Mouse (Mus musculus) ovary, adult 18-20 months (tissue): ENCODE measurements around the gene 6820408C15Rik.

Source experiments
- DNase-seq: peaks from one replicate; pipeline ENCODE4 v3.0.0; 2022; ENCODE audit warnings: low spot score, mixed read lengths

Gene 6820408C15Rik

GRCm38 (mm10) chr2:152470973-152471372, 55.6 kb downstream of the 6820408C15Rik start:
- DNase-seq = no peak

- no peak for DNase-seq
These were observed 57.0 kb downstream of the 6820408C15Rik start for GRCm38 (mm10) chr2:152472434-152472833.

- DNase-seq = no peak
These were observed 61.4 kb downstream of the 6820408C15Rik start, which contains the start of gene Defb20 for GRCm38 (mm10) chr2:152476763-152477162. Defb20 (plus strand) TSS chr2:152477063.

- DNase-seq = no peak
These were observed 65.5 kb downstream of the 6820408C15Rik start for GRCm38 (mm10) chr2:152480881-152481280.

GRCm38 (mm10) chr2:152481726-152482125, 66.3 kb downstream of the 6820408C15Rik start:
- no peak for DNase-seq

- no peak for DNase-seq
These were observed 71.6 kb downstream of the 6820408C15Rik start for GRCm38 (mm10) chr2:152487024-152487423.

- no peak for DNase-seq
These were observed 74.7 kb downstream of the 6820408C15Rik start, which contains the start of gene Defb22 for GRCm38 (mm10) chr2:152490038-152490437. Defb22 (minus strand) TSS chr2:152490138.

- no peak for DNase-seq
These were observed 77.8 kb downstream of the 6820408C15Rik start for GRCm38 (mm10) chr2:152493151-152493550.
